Mouse (Mus musculus) frontal cortex, adult 2 months (tissue): Measurements from ENCODE around the gene Dnm1. TPM values are rescaled to one million over a fixed set of nuclear protein-coding genes. Genes with fewer than 3 reads are reported as not detected.
"Not testable (repeated sequence)": the region's sequence is repeated elsewhere in the genome, so short reads cannot be mapped to it uniquely, and the experiment has no call there.

Source experiments
- DNase-seq, 2 experiments: peaks; one replicate each; pipeline ENCODE4 v3.0.0; 2022; ENCODE audit warnings: low spot score in 1 of 2; ENCODE audit errors: extremely low spot score in 1 of 2
- polyA plus RNA-seq: library from polyadenylated mRNA; depleted of rRNA; stranded (reverse); fragments of >200 nt; gene quantifications from 2 replicates; pipeline ENCODE4 v1.2.3, GENCODE M21; 2012

Dnm1 gene
- polyA plus RNA-seq, 1 experiment: 1,302 TPM

- DNase-seq: no peak
Observed at GRCm38 (mm10) chr2:32316887-32317656, 36.1 kb downstream of the Dnm1 start.

GRCm38 (mm10) chr2:32315751-32316150 is 37.4 kb downstream of the Dnm1 start:
- peak in 1 of 2 experiments; percentile 58 for DNase-seq

- DNase-seq: no peak
Observed at GRCm38 (mm10) chr2:32314831-32315230, 38.3 kb downstream of the Dnm1 start.

- DNase-seq: peak in 1 of 2 experiments; percentile 69
Observed at GRCm38 (mm10) chr2:32312318-32312964, 40.7 kb downstream of the Dnm1 start.

- no peak for DNase-seq
Observed at GRCm38 (mm10) chr2:32311443-32312317, 41.5 kb downstream of the Dnm1 start.

- no peak for DNase-seq
Observed at GRCm38 (mm10) chr2:32310096-32310845, 42.9 kb downstream of the Dnm1 start.

- DNase-seq: no peak
Observed at GRCm38 (mm10) chr2:32308870-32309568, 44.1 kb downstream of the Dnm1 start.

- DNase-seq: peak in 1 of 2 experiments; percentile 89
Observed at GRCm38 (mm10) chr2:32307941-32308760, 45.0 kb downstream of the Dnm1 start.

GRCm38 (mm10) chr2:32307247-32307798 is 45.8 kb downstream of the Dnm1 start:
- no peak for DNase-seq

- no peak for DNase-seq
Observed at GRCm38 (mm10) chr2:32306176-32306575, 47.0 kb downstream of the Dnm1 start.

GRCm38 (mm10) chr2:32305668-32306067 is 47.5 kb downstream of the Dnm1 start:
- DNase-seq: no peak

- DNase-seq: peak in 1 of 2 experiments; percentile 80
Observed at GRCm38 (mm10) chr2:32304145-32304832, 48.8 kb downstream of the Dnm1 start.

GRCm38 (mm10) chr2:32302952-32303351 is 50.2 kb downstream of the Dnm1 start:
- DNase-seq: no peak

GRCm38 (mm10) chr2:32299469-32299868 is 53.7 kb downstream of the Dnm1 start:
- no peak for DNase-seq

GRCm38 (mm10) chr2:32295842-32296241 is 57.3 kb downstream of the Dnm1 start:
- DNase-seq: not testable (repeated sequence)

- no peak for DNase-seq
Observed at GRCm38 (mm10) chr2:32295285-32295684, 57.9 kb downstream of the Dnm1 start.

GRCm38 (mm10) chr2:32294348-32294747 is 58.8 kb downstream of the Dnm1 start:
- DNase-seq: no peak

- no peak for DNase-seq
Observed at GRCm38 (mm10) chr2:32289578-32289977, 63.6 kb downstream of the Dnm1 start.
